Mouse (Mus musculus) adrenal gland, postnatal 14 days (tissue): ENCODE measurements at regions not wholly inside any gene's neighbourhood (a gene's known extent, or its start where the extent isn't known, plus 50 kb on each side); places are given as distances from the start of the nearest gene placed in this dataset.

Source experiments
- DNase-seq: peaks from one replicate; pipeline ENCODE4 v3.0.0; 2021; ENCODE audit warnings: mixed read lengths

DNA sequence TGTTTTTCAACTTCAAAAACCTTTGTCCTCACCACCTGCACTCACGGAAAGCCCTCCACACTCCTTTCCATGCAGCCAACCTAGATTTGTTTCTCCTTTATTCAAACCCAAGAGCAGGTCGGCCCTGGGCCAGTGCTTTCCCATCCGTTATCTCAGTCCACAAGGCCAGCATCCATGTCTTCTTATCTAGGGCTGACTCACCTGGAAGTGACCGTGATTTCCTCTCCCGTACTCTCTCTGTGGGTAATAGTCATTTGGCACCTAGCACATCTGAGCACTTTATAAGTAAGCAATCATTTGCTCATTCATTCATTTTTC lies 106.2 kb downstream of the Rassf10 start:
- DNase-seq = peak; percentile 36

DNA sequence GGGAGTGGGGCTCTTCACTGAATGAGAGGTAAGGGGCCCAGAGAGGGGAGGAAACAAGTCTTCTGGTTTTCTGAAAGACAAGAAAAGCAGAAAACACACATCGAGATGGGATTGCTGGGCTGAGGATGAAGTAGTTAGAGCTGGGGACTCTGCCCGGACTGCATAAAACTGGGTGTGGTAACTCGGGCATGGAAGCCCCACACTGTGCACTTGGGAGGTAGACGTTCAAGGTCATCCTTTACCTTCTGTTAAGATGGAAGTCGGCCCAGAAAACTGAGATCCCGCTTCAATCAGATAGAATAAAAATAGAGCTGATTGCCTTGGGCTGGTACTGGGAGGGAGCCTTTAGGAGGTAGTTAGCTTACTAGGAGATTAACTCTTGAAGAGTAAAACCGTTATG lies 107.2 kb downstream of the Rassf10 start:
- no peak for DNase-seq

DNA sequence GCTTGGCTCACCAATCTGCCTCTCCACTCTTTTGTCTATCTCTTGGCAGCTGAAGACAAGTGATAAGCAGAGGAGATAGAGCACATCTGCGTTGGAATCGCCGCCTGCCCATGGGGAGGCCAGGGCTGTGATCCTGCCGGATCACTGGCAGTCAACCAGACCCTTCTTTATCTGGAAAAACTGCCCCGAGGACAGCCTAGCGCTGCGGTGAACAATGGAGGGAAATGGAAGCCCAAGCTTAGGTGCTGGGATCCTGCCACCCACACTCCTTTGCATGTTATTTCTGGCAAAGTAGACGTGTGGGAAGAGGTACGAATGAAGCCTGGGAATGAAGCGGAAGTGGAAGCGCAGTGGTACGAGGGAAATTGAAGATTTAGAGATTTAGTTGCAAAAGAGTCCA lies 112.8 kb downstream of the Rassf10 start:
- DNase-seq = no peak

DNA sequence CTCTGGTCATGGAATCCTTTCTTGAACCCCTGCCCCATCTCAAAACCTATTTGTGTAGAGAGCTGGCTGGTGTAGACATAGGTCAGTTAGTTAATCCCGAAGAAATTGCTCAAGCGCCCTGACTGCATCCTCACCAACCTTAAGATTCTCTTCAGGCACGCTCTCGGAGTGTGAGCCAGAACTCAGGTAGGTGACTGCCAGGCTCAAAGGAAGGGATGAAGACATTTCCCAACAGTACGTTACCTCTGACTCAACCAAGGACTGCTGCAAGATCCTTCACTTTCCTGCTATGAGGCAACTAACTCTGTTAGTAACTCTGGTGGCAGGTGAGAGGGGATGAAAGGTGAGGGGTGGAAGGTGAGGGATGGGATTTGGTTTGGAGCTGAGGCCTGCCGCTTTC lies 114.5 kb downstream of the Rassf10 start:
- DNase-seq = no peak

- no peak for DNase-seq
Measured at GRCm38 (mm10) chr7:113069336-113069924, 115.7 kb downstream of the Rassf10 start.

- no peak for DNase-seq
Measured at GRCm38 (mm10) chr7:113071418-113071817, 117.7 kb downstream of the Rassf10 start.

DNA sequence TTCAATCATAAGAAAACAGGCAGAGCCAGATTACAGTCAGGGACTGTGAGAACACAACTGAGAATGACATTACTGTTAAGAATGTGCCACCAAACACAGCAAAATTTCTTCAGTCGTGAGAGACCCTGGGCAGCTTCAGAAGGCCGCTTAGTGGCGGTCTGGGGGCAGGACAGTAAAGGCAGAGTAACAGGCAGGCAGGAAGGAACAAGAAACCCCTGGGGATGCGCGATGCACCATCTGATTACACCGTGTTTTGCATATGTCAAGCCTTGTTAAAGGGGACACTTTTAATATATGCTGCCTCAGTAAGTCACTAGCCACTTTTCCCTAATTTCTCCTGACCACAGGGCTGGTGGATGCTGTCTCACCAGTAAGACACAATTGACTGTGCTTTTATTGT lies 120.0 kb downstream of the Rassf10 start:
- no peak for DNase-seq

DNA sequence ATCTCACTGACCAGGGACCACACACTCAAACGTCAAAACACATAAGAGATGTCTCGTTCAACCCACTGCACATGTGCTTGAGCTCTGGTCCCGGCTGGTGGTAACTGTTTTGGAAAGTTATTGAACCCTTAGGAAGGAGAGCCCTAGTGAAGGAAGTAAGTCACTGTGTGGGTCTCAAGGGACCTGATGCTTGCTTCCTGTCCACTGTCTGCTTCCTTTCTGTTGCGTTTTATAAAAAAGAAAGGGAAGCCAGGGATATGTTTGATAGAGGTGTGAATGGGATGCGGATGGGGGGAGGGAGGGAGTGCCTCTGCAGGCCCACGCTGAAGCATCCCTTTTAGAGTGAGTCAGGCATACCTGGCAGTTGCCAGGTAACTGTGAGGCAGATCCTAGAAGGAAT lies 121.6 kb downstream of the Rassf10 start:
- no peak for DNase-seq

GRCm38 (mm10) chr7:113076243-113076642 lies 122.5 kb downstream of the Rassf10 start:
- DNase-seq = no peak

- DNase-seq = peak; percentile 56
Measured at GRCm38 (mm10) chr7:113081120-113081519, 126.1 kb upstream of the Arntl start.

GRCm38 (mm10) chr7:113084930-113085625 lies 122.2 kb upstream of the Arntl start:
- no peak for DNase-seq

DNA sequence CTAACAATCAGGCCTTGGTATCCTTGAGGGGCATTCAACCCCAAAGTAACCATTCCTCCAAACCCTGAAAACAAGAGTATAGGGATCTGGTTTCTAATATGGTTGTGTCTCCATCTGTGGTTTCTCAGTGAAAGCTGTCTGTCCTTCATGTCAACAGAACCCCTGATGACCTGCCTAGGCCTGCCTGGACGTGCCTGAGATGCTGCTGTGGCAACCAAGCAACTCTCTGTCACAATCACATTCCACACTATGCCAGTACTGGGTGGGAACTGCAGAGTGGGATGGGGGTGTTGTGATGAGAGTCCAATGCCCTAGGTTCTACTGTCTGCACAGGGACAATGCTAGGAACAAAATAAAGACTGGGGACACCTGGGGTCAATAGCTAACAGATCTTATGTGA lies 121.1 kb upstream of the Arntl start:
- DNase-seq = no peak

- DNase-seq = no peak
Measured at GRCm38 (mm10) chr7:113087646-113088045, 119.6 kb upstream of the Arntl start.

- no peak for DNase-seq
Measured at GRCm38 (mm10) chr7:113089044-113089443, 118.2 kb upstream of the Arntl start.

- peak; percentile 69 for DNase-seq
Measured at GRCm38 (mm10) chr7:113093931-113094330, 113.3 kb upstream of the Arntl start.

GRCm38 (mm10) chr7:113095092-113095491 lies 112.2 kb upstream of the Arntl start:
- no peak for DNase-seq

DNA sequence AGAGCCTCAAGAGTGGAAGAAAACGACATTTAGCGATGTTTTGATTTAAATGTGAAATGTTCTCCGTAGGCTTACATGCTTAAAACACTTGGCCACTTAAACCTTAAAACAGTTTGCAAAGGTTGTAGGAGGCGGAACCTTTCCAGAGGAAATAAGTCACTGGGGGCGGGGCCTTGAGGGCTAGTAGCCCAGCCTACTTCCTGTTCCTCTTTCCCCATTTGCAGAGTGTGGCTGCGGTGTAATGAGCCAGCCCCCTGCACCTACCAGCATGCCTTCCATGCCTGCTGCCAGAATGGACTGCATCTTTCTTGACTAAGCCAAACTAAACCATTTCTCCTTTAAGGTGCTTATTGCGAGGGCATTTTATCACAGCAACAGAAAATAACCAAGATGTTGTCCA lies 103.0 kb upstream of the Arntl start:
- DNase-seq = no peak

- no peak for DNase-seq
Measured at GRCm38 (mm10) chr7:113105359-113105758, 101.9 kb upstream of the Arntl start.

- DNase-seq = no peak
Measured at GRCm38 (mm10) chr7:113106731-113107130, 100.5 kb upstream of the Arntl start.

DNA sequence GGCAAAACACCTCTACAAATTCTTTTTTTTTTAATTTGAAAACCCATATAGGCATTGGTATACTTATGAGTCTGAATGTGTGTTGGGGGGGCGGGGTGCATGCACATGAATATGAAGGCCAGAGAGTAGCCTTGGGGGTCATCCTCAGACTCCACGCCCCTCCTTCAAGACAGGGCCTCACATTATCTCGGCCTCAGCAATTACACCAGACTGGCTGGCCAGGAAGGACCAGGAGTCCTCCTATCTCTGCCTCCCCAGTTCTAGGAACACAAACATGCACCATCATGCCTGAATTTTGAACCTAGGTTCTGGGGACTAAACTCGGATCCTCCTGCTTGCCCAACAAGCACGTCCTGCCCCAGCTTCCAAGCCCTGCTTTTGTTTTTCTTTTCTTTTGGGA lies 99.3 kb upstream of the Arntl start:
- DNase-seq = no peak

GRCm38 (mm10) chr7:113108442-113109000 lies 98.7 kb upstream of the Arntl start:
- no peak for DNase-seq

DNA sequence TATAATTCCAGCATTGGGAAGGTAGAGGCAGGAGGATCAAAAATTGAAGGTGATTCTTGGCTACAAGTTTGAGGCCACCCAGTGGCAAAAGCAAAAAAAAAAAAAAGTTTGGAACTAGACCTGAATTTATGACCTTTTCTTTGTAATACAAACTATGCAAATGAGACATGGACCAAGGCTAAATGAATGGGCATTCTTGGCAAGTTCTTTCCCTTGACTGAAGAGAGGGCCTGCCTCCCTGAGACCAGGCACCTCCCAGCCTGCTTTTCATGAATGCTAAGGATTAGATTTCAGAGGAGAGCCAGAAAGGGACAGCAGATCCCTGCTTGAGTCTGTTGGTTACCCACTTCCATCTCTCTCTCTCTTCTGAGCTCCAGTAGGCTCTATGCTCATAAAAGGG lies 97.8 kb upstream of the Arntl start:
- peak; percentile 56 for DNase-seq

DNA sequence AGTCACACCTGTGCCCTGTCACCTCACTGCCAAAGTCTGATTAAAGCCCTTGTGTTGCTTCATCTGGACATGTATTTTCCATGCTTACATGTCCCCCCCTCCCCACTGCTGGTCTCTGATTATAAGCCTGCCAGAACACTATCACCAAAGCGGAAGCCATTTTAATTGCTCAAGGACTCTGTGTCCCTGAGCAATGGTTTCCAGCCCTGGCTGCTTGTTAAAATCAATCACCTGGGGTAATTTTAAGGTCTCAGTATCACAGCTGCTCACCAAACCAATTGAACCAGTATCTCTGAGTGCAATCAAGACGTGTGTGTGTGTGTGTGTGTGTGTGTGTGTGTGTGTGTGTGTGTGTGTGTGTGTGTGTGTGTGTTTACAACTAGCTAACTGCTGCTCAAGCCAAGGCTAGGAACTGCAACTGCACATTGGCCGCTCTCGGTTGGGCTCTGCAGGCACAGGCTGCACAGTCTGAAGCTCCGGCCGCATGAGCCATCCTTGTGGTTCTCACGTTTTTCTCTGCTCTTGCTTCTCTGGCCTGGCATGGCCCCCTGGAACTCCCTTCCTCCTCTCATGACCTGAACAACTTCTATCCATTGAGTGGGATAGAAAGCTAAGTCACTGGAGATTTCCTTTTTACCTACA lies 96.3 kb upstream of the Arntl start:
- peak; percentile 15 for DNase-seq
